Mouse (Mus musculus): ENCODE results near the gene Usp22.

GRCm38 (mm10) chr11:61176321-61176720, 1.5 kb upstream of the Usp22 start:
- TF ChIP-seq CTCF (conservative IDR thresholded peaks at IDR 0.05; ENCODE audit: low read length) (no peak), POU5F1 (IDR thresholded peaks at IDR 0.05; ENCODE audit: borderline replicate concordance, low read length) (no peak)

Measured in E14TG2a.4 (cell line).